Mouse (Mus musculus): ENCODE measurements at regions not wholly inside any gene's neighbourhood (a gene's known extent, or its start where the extent isn't known, plus 50 kb on each side); places are given as distances from the start of the nearest gene placed in this dataset.

DNA sequence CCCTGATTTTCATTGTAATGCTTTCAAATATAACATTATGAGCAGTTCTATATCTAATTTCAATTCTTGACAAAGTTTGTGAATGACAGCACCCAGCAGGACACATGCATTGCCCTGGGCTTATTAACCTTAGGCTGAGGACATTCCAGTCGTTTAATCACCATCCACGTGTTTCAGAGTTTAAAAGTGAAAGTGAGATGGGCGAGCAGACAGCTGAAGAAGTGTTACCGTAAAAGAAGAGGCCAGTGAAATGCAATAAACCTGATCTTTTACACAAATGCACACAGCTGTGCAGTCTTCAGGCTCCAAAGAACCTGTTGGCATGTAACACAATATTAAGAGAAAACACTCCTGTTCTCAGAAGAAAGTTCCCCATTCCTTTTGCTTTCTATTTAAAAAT, 89.5 kb upstream of the Sema3d start:
- WGBS, result 44% methylated on average over 4 of the region's 4 CpGs
- Histone ChIP-seq H3K4me3 (no peak overlapping the region), H3K9me3 (replicated peaks) (no peaks in the 10 kb centered on the region), H3K36me3 (ENCODE audit: poor library complexity, severe bottlenecking) (no peaks in the 10 kb centered on the region), H3K9ac (no peak overlapping the region), H3K4me2 (no peak overlapping the region), H3K27ac (no peak overlapping the region), H3K27me3 (no peaks in the 10 kb centered on the region), H3K4me1 (no peaks in the 10 kb centered on the region)
- no peak for ATAC-seq

DNA sequence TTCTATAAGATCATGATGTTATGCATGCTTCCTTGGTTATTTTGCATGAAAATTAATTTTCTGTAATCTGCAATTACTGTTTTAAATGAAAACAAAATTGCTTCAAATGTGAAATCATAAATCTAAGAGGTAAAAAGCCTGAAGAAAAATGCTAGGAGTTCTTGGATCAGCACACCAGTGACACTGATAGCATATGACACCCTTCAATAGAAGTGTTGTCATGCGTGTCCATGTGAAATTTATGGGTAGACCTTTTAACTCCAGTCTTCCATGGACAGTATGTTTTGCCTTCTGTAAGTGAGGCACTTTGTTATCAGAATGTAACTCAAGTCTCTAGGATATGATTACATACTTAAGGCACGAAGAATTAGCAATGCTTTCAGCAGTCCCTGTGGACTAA, 85.9 kb upstream of the Sema3d start:
- 90% methylated on average over 2 of the region's 2 CpGs for WGBS
- no peak overlapping the region for H3K27ac ChIP-seq

DNA sequence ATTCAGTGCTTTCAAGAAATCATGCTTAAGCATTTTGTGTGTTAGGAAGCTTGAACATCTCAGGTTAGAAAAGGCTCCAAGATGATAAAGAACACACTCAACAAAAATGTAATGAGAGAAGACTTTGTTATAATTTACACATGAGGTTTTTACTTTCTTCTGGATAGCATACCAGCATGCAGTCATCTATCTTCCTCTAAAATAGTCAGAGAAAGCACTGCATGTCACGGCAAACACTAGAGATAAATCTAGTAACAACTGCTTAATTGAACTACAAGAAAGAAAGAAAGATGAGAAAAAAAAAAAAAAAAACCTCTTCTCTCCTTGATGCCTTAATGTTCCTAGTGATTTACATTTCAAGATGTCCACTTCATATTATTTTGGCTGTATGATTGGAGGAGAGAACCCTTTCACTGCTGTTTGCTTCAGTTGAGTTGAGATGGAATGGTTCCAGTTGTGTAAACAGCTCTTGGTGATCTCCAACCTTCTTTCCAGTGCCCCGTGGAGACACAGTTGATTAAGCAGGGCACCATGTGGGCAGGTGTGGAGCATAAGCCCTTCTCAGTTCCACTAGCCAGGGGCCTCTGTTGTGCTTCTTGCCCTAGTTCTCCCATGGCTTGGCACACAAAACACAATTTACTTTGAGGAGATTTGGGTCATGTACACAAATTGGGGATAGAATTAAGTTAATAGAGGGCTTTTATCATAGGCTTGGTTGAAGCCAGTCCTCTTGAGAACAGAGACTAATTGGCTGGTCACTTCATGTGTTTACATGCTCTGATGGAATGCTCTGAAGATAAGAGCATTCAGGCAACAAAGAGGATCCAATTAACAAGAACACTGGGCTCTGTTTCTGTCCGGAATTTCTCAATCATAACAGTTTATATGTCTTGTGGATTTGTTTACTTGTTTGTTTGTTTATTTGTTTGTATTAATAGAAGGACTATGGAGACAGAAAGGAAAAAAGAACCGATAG, 81.1 kb upstream of the Sema3d start:
- Histone ChIP-seq H3K36me3 (ENCODE audit: poor library complexity, severe bottlenecking) (no peaks in the 10 kb centered on the region), H3K4me2 (no peak overlapping the region), H3K4me3 (no peak overlapping the region), H3K9ac (no peak overlapping the region), H3K4me1 (no peaks in the 10 kb centered on the region), H3K9me3 (replicated peaks) (no peaks in the 10 kb centered on the region), H3K27ac (no peak overlapping the region), H3K27me3 (no peaks in the 10 kb centered on the region)
- 47% methylated on average over 4 of the region's 4 CpGs for WGBS
- ATAC-seq, result no peak

More for the DNA sequence above, 85.9 kb upstream of the Sema3d start:
- Histone ChIP-seq H3K4me1 (no peaks in the 10 kb centered on the region), H3K4me3 (no peak overlapping the region), H3K27me3 (no peaks in the 10 kb centered on the region), H3K9me3 (replicated peaks) (no peaks in the 10 kb centered on the region), H3K9ac (no peak overlapping the region), H3K4me2 (no peak overlapping the region), H3K36me3 (ENCODE audit: poor library complexity, severe bottlenecking) (no peaks in the 10 kb centered on the region)
- no peak for ATAC-seq

DNA sequence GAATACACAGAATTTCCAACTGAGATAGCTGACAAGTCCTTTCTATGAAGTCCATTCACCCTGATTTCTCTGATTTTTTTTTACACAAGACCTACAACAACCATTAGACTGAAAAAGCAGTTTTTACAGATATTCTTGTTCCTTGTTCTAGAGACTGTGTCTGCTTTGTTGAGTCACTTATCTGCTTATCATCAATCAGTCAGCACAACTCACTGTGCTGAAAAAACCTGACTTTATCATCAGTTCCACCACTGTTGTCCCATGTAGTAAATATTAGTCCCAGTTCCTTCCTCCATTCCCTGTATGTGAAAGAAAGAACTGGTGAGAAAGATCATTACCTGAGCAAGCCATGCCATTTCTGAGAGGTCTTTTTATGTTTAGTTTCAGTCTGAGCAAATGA, 73.8 kb upstream of the Sema3d start:
- Histone ChIP-seq H3K4me1 (no peaks in the 10 kb centered on the region), H3K9ac (no peak overlapping the region), H3K9me3 (replicated peaks) (no peaks in the 10 kb centered on the region), H3K36me3 (ENCODE audit: poor library complexity, severe bottlenecking) (no peaks in the 10 kb centered on the region), H3K4me3 (no peak overlapping the region), H3K27ac (no peak overlapping the region), H3K27me3 (no peaks in the 10 kb centered on the region), H3K4me2 (no peak overlapping the region)
- ATAC-seq, result no peak

DNA sequence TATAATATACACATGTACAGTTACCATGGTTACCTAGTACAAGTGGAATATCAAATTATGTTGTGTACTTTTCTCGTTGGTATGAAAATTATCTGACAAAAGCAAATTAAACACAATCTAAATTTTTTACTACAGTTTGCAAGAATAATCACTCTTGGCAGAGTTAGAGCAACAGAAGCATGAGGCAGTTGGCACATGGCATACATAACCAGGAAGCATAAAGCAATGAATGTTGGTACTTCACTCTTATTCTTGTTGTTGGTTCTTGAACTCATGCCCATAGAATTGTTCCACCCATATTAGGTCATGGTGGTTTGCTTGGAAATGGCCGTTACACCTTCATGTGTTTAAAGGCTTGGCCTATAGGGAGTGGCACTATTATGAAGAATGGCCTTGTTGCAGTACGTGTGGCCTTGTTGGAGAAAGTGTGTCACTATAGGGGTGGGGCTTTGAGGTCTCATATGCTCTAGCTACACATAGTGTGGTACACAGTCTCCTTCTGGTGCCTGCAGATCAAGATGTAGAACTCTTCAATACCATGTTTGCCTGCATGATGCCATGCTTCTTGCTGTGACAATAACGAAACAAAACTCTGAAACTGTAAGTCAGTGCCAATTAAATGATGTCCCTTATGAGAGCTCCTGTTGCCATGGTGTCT, 50.4 kb upstream of the Sema3d start:
- Histone ChIP-seq H3K27me3 (no peaks in the 10 kb centered on the region), H3K36me3 (ENCODE audit: poor library complexity, severe bottlenecking) (no peaks in the 10 kb centered on the region), H3K4me3 (no peak overlapping the region), H3K4me1 (no peaks in the 10 kb centered on the region), H3K27ac (no peak overlapping the region), H3K9me3 (replicated peaks) (no peaks in the 10 kb centered on the region), H3K9ac (no peak overlapping the region), H3K4me2 (no peak overlapping the region)
- WGBS, result 86% methylated on average over 4 of the region's 4 CpGs
- peak; percentile 48 for ATAC-seq
